Mouse (Mus musculus): ENCODE data around the gene Pde10a.

GRCm38 (mm10) chr17:8781576-8781975 lies 256.4 kb downstream of the Pde10a start:
- TF ChIP-seq POLR2A (IDR thresholded peaks at IDR 0.05; ENCODE audit: low read depth, low read length) (no peak), CTCF (IDR thresholded peaks at IDR 0.05; ENCODE audit: extremely low read depth, insufficient read length, insufficient replicate concordance, low read depth, low read length) (no peak)

All from small intestine, adult 2 months (tissue).